Mouse (Mus musculus): ENCODE data around the gene Gja1.
A peak's percentile ranks its signal among the peaks of the same experiment; 100 is the strongest.

The Gja1 gene

DNA sequence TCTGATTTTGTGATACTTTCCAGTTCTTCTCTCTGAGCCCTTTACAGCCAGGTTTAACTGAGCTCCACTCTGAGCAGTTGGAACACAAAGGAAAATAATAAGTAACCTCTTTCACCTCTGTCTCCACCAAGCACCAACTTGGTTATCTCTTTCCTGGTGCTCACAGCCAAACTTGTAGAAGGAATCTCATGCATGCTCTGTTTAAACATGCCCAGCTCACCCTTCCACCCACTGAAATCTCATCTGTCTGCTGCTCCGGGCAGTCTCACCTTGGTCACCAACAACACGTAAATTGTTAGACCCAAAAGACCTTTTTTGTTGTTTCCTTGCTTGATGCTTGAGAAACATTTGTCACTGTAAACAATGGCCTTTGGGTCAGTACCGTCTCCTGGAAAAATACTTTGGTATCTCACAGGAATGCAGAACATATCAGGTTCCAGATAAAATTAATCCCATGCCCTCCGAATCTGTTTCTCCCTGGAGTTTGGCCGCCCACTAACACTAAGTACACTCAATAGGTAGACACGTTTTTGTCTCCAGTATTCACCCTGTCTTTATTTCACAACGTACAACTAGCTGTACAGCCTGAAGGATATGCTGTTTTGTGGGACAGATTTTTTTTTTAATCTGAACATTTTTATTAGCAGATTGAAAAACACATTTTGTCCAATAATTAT, 38.9 kb downstream of the Gja1 start:
- no peak for DNase-seq (ENCODE audit: low read depth)

DNA sequence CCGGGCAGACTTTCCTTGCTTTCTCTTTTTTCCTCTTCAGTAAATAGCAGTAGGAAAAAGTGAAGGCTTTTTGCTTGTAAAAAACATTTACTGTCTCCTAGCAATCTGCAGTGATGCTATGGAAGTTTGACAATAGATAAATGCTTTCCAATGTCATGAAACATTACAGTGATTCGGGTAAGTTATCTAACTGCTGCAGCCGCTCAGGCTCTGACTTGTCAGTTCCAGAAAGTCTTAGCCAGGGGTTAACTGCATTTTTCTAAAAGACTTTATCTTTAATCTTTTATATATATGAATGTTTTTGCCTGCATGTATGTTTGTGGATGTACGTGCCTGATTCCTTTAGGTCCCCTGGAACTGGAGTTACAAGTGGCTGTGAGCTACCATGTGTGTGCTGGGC, 45.4 kb downstream of the Gja1 start:
- DNase-seq (ENCODE audit: low read depth): no peak

DNA sequence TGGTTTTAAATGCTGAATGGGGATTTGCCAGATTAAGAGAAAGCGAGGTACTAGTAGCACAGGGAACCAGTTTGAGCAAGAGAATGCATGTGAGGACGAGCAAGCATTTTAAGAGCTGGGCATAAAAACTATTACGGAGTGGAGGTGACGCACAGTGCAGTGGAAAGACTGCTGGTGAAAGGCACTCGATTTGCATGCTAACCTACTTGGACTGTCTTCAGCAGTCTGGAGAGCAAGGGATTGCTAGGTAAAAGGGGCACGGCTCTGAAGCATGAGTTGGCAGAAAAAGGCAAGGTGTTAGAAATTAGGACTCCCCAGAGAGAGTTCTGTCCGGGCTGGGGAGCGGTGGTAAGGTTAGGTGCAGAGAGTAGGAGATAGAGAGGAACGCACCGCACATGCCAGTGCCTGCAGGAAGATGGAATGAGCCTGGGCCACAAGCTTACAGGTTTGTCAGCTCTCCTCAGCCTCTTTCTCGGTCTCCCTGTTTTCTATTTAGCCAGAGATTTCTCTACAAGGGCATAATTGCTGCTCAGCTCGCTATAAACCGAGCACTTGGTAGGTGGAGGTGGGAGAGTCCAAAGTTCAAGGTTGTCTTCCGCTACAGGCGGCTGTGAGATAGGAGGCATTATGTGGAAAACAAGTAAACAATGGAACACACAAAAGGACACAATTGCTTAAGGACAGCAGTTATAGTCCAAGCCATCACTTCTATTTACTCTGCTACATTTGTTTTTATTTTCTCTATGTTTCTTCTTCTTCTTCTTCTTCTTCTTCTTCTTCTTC, 48.1 kb downstream of the Gja1 start:
- no peak for DNase-seq (ENCODE audit: low read depth)

DNA sequence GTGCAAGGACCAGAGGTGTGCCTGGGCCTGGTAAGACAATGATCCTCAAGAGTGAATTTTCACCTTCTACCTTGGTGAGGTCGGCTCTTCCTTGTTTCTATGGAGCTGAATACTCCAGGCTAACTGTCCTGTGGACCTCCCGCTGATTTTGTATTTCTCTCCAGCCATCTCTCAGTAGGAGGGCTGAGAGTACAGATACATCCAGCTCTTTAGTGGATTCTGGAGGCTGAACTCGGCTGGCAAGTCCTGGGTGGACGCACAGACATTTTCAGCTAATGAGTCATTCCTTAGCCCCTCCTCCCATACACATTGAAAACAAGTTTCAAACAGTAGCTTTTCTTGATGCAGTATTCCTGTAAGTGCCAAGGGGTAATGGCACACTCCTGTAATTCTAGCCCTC, 49.2 kb downstream of the Gja1 start:
- no peak for DNase-seq (ENCODE audit: low read depth)

DNA sequence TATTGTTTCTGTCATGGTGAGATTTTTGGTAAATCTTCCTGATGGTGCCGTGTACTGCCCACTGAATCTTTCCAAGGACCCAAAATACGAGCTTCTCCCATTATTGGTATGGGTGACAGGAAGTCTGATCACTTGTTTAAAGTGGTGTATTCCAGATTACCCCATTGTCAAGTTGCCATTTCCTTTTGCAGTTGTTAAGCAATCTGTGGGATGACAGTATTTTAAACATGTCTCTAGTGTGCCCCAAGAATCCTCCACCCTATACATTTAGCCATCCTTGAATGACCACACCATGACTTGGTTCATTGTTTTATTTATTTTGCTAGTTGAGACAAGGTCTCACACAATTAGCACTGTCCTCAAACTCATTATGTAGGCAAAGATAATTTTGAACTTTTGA, 50.3 kb downstream of the Gja1 start:
- DNase-seq (ENCODE audit: low read depth): no peak

DNA sequence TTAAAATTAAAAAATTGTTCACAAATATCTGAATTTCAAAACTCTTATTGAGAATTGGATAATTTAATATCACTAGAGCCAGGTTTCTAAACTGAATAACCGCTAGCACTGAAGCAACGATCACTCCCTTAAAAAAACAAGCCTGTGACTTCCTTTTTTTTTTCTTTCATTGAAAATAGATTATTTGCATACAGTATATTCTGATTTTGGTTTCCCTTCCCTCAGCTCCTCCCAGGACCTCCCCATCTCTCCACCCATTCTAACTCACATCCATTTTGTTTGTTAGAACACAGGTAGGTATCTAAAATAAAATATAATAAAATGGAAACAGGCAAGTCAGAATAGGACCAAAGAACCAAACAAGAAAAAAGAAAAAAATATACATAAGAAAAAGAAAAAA, 50.7 kb downstream of the Gja1 start:
- DNase-seq (ENCODE audit: low read depth): no peak

DNA sequence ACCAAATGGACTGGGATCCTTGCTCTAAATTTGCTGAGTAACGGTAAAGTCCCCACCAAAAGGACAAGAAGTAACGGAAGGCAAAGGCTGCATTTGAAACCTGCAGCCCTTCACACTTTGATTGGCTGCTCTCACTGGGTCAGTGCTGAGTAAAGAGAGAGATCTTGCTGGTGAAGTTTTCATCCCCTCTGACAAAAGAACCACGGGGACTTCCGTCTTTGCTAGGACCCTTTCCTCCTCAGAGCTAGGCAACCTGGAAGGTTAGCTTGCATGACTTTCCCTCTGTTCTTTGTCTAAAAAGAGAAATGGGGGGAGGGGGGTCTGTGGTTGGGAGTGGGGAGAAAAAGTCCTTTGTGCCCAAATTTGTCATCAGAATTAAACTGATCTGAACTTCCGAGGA, 51.9 kb downstream of the Gja1 start:
- no peak for DNase-seq (ENCODE audit: low read depth)

DNA sequence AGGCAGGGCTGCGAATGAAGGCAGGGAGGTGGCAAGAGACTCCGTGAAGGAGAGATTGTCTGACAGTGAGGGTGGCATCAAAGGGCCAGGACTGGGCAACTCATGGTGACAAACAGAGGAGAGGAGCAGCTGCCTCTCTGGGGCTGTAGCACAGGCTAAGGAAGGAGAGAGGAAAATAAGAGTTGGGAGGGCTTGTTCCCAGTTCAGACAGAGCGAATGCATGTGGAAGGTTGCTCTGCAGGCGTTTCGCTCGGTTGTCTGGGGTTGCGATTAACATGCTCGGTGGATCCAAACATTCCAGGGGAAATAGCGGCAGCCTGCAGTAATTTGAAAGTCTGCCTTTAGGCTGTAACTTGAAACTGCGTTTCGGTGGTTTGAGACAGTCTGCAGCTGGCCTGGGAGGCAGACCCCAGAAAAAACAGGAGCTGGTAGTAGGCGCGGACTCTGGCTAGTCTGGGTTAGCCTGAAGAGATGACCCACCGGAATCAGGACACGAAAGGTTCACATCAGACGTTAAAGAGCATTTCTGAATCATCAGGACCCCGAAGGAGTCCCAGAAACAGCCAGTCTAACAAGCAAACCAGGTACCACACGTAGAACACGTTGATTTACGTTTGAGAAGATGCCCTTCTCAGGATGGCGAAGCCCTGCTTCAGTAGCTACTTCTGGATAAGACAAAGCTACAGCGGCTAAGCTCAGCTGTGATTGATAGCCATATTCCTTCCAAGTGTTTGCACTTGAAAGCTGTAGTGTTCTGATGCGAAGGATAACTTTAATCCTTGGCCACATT, 54.7 kb downstream of the Gja1 start:
- peak; percentile 24 for DNase-seq (ENCODE audit: low read depth)

DNA sequence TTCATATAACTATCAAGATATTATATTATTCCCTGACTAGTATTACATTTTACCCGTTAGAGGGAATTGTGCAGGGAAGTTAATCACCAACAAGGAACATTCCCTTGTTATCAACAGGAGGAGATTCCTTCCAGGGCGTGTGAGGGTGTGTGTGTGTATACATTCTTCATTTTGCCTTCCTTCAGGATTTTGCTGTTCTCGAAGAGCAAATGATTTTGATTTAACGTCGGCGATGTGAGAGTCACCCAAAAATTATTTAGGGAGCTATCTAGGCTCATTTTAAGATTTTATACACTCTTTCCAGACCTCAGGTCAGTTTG, 55.2 kb downstream of the Gja1 start:
- no peak for DNase-seq (ENCODE audit: low read depth)

DNA sequence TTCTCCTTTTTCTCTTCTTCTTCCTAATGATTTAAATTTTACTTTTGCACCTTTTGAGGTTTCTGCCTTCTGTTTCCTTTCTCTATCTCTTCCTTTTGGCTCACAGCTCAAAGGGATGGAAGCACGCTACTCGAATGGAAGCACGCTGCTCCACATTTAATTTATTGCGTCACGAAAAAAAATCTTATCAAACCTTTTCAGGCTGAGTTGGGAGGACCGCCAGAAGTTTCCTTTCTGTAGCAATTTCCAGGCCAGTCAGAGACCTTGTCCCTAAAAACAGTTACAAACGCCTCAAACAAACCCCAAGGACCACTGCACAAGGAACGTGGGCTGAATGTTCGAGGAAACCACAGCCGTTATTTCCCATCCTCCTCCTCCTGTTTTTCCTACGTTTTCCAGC, 60.2 kb downstream of the Gja1 start:
- DNase-seq (ENCODE audit: low read depth): no peak

DNA sequence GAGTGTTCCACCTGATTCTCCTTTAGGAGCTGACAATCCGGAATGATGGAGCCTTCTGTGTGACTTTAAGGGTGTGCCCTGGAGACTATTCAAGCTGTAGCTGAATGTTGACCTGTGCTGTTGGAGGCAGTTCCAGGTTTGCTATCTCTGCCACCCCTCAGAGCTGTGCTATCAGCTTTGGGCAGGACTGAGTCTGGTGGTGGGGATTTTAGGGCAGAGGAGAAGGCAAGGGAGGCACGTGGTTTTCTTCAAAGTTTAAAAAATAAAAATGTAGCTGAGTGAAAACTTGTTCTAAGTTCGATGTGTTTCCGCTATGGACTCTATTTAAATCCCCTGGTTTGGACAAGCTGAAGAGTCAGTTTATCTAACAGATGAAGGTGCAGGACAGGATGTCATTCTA, 62.5 kb downstream of the Gja1 start:
- no peak for DNase-seq (ENCODE audit: low read depth)

DNA sequence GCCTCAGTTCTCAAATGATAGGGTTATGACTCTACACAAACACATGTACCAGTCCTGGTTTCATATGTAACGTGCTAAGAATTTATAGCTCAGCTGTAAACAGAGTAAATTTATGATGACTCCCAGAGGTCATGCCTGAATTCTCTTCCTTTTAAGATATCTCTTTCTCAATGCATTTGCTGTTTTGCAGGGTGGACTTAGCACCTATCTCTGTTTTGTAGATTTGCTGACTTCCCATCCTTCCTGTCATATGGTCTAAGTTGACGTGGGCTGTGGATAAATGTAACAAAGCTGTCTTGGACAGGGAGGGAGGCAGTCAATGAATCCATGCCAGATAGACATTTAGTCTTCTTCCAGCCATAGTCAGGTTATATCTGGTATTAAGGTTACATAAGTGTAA, 67.3 kb downstream of the Gja1 start:
- no peak for DNase-seq (ENCODE audit: low read depth)

DNA sequence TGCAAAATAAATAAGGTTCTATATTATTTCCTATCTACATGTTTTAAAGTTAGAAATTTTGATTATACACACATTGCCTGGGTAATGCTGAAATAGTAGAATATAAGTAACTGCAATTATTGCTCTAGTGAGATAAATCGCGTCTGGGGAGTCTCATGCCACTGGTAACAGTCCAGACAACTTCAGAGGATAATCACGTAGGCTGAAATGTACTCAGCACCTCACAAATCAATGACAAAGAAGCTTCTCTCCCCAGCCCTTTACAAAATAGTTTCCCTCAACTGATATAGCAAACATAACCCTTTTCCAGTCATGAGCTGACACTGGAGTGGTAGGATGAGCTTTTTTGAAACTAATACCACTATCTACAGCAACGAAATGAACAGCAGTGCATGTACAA, 71.9 kb downstream of the Gja1 start:
- DNase-seq (ENCODE audit: low read depth): no peak

Data from fibroblast of lung, adult 2 months (primary cell).